ENCODE assay signal across 8 mouse cellular contexts in genomic region chr14:28511029-28511651, GRCm38 (mm10). TPM values are rescaled to one million over a fixed set of nuclear protein-coding genes. Genes with fewer than 3 reads are reported as not detected.
DNase-seq lines count a peak whose midpoint lies in the region; ATAC-seq and TF ChIP-seq lines count a peak whose summit lies in the region.

No protein-coding gene starts in this region.

- peak overlapping the region; percentile 94 for H3K9ac ChIP-seq in embryonic facial prominence, embryonic 12.5 days
- H3K9ac ChIP-seq in liver, embryonic 14.5 days (replicated peaks): no peak overlapping the region

- no peaks in the 10 kb centered on the region; the same call in 1 of the 2 replicates for H3K4me1 ChIP-seq in lung, adult 2 months (ENCODE audit: control insufficient read depth, insufficient read depth, low read length)
- H3K4me1 ChIP-seq in embryonic facial prominence, embryonic 12.5 days: peaks cover 31% of the 10 kb centered on the region
- H3K4me1 ChIP-seq in liver, embryonic 14.5 days (replicated peaks; ENCODE audit: control insufficient read depth in 2 of 2, insufficient read depth in 2 of 2, low read length in 1 of 2): no peaks in the 10 kb centered on the region
- H3K4me1 ChIP-seq in small intestine, adult 2 months (ENCODE audit: control insufficient read depth, insufficient read depth, insufficient read length, low read length): 0 out of 2 replicates have a peak, but pooled peaks cover 2% of the 10 kb centered on the region

- no peak for TF ChIP-seq CTCF in lung, adult 2 months (IDR thresholded peaks at IDR 0.05; ENCODE audit: insufficient read depth, low read length)
- no peak for TF ChIP-seq CTCF in liver, embryonic 14.5 days (IDR thresholded peaks at IDR 0.05; ENCODE audit: low read depth)
- TF ChIP-seq CTCF in small intestine, adult 2 months (IDR thresholded peaks at IDR 0.05; ENCODE audit: extremely low read depth, insufficient read length, insufficient replicate concordance, low read depth, low read length): no peak

- no peaks in the 10 kb centered on the region for H3K9me3 ChIP-seq in embryonic facial prominence, embryonic 12.5 days
- no peaks in the 10 kb centered on the region for H3K9me3 ChIP-seq in liver, embryonic 14.5 days (ENCODE audit: control insufficient read depth, low read length)

- 3% methylated on average over 41 of the region's 41 CpGs for WGBS in lung, adult 2 months
- WGBS in embryonic facial prominence, embryonic 12.5 days: under 1% methylated on average over 41 of the region's 41 CpGs
- WGBS in liver, embryonic 14.5 days (ENCODE audit: insufficient replicate concordance): under 1% methylated on average over 41 of the region's 41 CpGs
- 5% methylated on average over 41 of the region's 41 CpGs for WGBS in small intestine, adult 2 months

- peak overlapping the region; percentile 48 for H3K4me3 ChIP-seq in lung, adult 2 months (replicated peaks; ENCODE audit: extremely low read depth, low read depth, low read length)
- H3K4me3 ChIP-seq in embryonic facial prominence, embryonic 12.5 days: peak overlapping the region; percentile 77
- H3K4me3 ChIP-seq in liver, embryonic 14.5 days (ENCODE audit: insufficient read depth in 1 of 2, low read depth in 2 of 2, low read length in 2 of 2): no peak overlapping the region
- peak overlapping the region; percentile 46 for H3K4me3 ChIP-seq in small intestine, adult 2 months (ENCODE audit: low read depth, low read length)

- DNase-seq in lung, adult 2 months: no peak
- no peak for DNase-seq in lung, postnatal 25 days (ENCODE audit: low spot score)
- peak; percentile 32 for DNase-seq in heart, postnatal 4 days
- no peak for DNase-seq in liver, embryonic 14.5 days (ENCODE audit: low read depth in 3 of 3, low spot score in 3 of 3)
- DNase-seq in cerebellum, postnatal 36 days: no peak
- no peak for DNase-seq in thymus, postnatal 10 days (ENCODE audit: low spot score in 2 of 2)

- peaks cover 2% of the 10 kb centered on the region; the same call in 1 of the 2 replicates for H3K27me3 ChIP-seq in embryonic facial prominence, embryonic 12.5 days
- H3K27me3 ChIP-seq in liver, embryonic 14.5 days (ENCODE audit: control insufficient read depth, insufficient read depth, low read length): peaks cover 60% of the 10 kb centered on the region
- H3K27me3 ChIP-seq in small intestine, adult 2 months (ENCODE audit: control insufficient read depth, insufficient read depth, low read length): peaks cover 34% of the 10 kb centered on the region

- peak overlapping the region; percentile 88 for H3K4me2 ChIP-seq in embryonic facial prominence, embryonic 12.5 days (replicated peaks)
- 0 out of 2 replicates have a peak overlapping the region, but pooled peaks have one; percentile 11 for H3K4me2 ChIP-seq in liver, embryonic 14.5 days (ENCODE audit: low read depth)

- peak overlapping the region; percentile 99 for H3K27ac ChIP-seq in embryonic facial prominence, embryonic 12.5 days
- no peak overlapping the region for H3K27ac ChIP-seq in liver, embryonic 14.5 days
- 0 out of 2 replicates have a peak overlapping the region, but pooled peaks have one; percentile 26 for H3K27ac ChIP-seq in small intestine, adult 2 months (ENCODE audit: insufficient read depth, low read depth, low read length)

- ATAC-seq in embryonic facial prominence, embryonic 12.5 days (ENCODE audit: insufficient number of reproducible peaks, insufficient read depth, low FRiP score, low TSS enrichment): no peak
- no peak for ATAC-seq in liver, embryonic 14.5 days (ENCODE audit: insufficient read depth)

- TF ChIP-seq EP300 in liver, embryonic 14.5 days (IDR thresholded peaks at IDR 0.05; ENCODE audit: low read depth): no peak

- H3K36me3 ChIP-seq in embryonic facial prominence, embryonic 12.5 days: peaks cover 18% of the 10 kb centered on the region; the same call in 1 of the 2 replicates
- no peaks in the 10 kb centered on the region for H3K36me3 ChIP-seq in liver, embryonic 14.5 days (replicated peaks; ENCODE audit: control insufficient read depth, insufficient read depth, low read depth)
- H3K36me3 ChIP-seq in small intestine, adult 2 months (ENCODE audit: control insufficient read depth, insufficient read depth, low read length): no peaks in the 10 kb centered on the region

- TF ChIP-seq POLR2A in lung, adult 2 months (IDR thresholded peaks at IDR 0.05; ENCODE audit: borderline replicate concordance, extremely low read depth, low read depth, low read length): no peak
- TF ChIP-seq POLR2A in small intestine, adult 2 months (IDR thresholded peaks at IDR 0.05; ENCODE audit: low read depth, low read length): no peak

RNA-seq across cellular contexts. Expression of gene Wnt5a, which starts 6.6 kb away (rescaled TPM):
- polyA plus RNA-seq in lung, adult 2 months (2012; rRNA removed): 5.7 and 6.9 TPM in 2 replicates
- polyA plus RNA-seq in embryonic facial prominence, embryonic 12.5 days (2016; fragmentation: Nextera tagmentation; extraction: Ambion mirVana): 91.5 and 117 TPM in 2 replicates
- 10 to 100 TPM; 12.7 to 13.5 TPM for total RNA-seq in heart, postnatal 4 days (2021)
- polyA plus RNA-seq in liver, embryonic 14.5 days (2012; rRNA removed): 0.13 and 0.25 TPM in 2 replicates
- polyA plus RNA-seq in liver, embryonic 14.5 days (2014; fragmentation: Nextera tagmentation; extraction: Ambion mirVana): 0.10 TPM in 1 of 2 replicates, not detected in the other
- polyA plus RNA-seq in small intestine, adult 2 months (2012; rRNA removed): 4.4 and 7.4 TPM in 2 replicates

Comparison
In these comparisons a context has a peak if more than half of its experiments do, and no peak if none do; other contexts are left out.
1. H3K4me3 ChIP-seq: peak in lung, adult 2 months (single experiment), embryonic facial prominence, embryonic 12.5 days (single experiment) and small intestine, adult 2 months (single experiment); none in liver, embryonic 14.5 days (0 of 2).
2. RNA of gene Wnt5a, which starts 6.6 kb away (polyA plus RNA-seq): 91.5 to 117 TPM in embryonic facial prominence, embryonic 12.5 days; 4.4 to 7.4 TPM in small intestine, adult 2 months, 5.7 to 6.9 TPM in lung, adult 2 months and 0.10 to 0.25 TPM in liver, embryonic 14.5 days; every median in the first group is over 10 times any median in the second.